Mouse (Mus musculus): Measurements from ENCODE around the gene Sdccag8.

The Sdccag8 gene

GRCm38 (mm10) chr1:177061761-177062160, 247.3 kb downstream of the Sdccag8 start:
- DNase-seq (ENCODE audit: low spot score), result no peak

- DNase-seq (ENCODE audit: low spot score), result no peak
Measured at GRCm38 (mm10) chr1:177065732-177066131, 251.3 kb downstream of the Sdccag8 start.

GRCm38 (mm10) chr1:177067123-177067646, 252.7 kb downstream of the Sdccag8 start:
- no peak for DNase-seq (ENCODE audit: low spot score)

GRCm38 (mm10) chr1:177069161-177069560, 254.7 kb downstream of the Sdccag8 start:
- DNase-seq (ENCODE audit: low spot score), result no peak

All from MN1 (cell line).